Mouse (Mus musculus) lung, postnatal 0 days (tissue): ENCODE measurements around the gene Ccni.

Source experiments
- CTCF ChIP-seq: IDR thresholded peaks from 2 replicates; pipeline ENCODE4 v1.5.1; 2016; ENCODE audit warnings: antibody characterized with exemption, mild to moderate bottlenecking
- EP300 ChIP-seq: IDR thresholded peaks from 2 replicates; pipeline ENCODE4 v1.6.1; 2016; ENCODE audit warnings: antibody characterized with exemption, mild to moderate bottlenecking, control low read depth

- TF ChIP-seq CTCF: no peak
- no peak for TF ChIP-seq EP300
These were observed 49.5 kb upstream of the Ccni start for GRCm38 (mm10) chr5:93255759-93256265.
